Mouse (Mus musculus) embryonic facial prominence, embryonic 11.5 days (tissue): ENCODE measurements at regions not wholly inside any gene's neighbourhood (a gene's known extent, or its start where the extent isn't known, plus 50 kb on each side); places are given as distances from the start of the nearest gene placed in this dataset.

Experiments used
- ATAC-seq: fragments of 200-750 bp; cut with Nextera tagmentation; replicated peaks from 2 replicates; pipeline ENCODE4 v1.8.0; 2017; ENCODE audit warnings: low read depth; ENCODE audit not compliant: insufficient number of reproducible peaks, low FRiP score, low TSS enrichment
- DNase-seq: peaks from one replicate; pipeline ENCODE4 v3.0.0-alpha.2; 2015; ENCODE audit warnings: low spot score
- H3K27ac ChIP-seq: fragments of 300-500 bp; sonication (generic); replicated peaks from 2 replicates; pipeline ENCODE4 v1.5.1; 2014; ENCODE audit warnings: mild to moderate bottlenecking, low read depth, low read length, control low read depth
- H3K27me3 ChIP-seq: fragments of 300-500 bp; sonication (generic); 2 replicates; pipeline ENCODE4 v1.6.1; 2014; ENCODE audit warnings: mild to moderate bottlenecking, low read length, moderate library complexity, mixed read lengths; ENCODE audit not compliant: control insufficient read depth, insufficient read depth
- H3K36me3 ChIP-seq: fragments of 300-500 bp; sonication (generic); replicated peaks from 2 replicates; pipeline ENCODE4 v1.6.1; 2014; ENCODE audit warnings: low read depth, mild to moderate bottlenecking, low read length, moderate library complexity, mixed read lengths; ENCODE audit not compliant: control insufficient read depth, insufficient read depth
- H3K4me1 ChIP-seq: fragments of 300-500 bp; sonication (generic); 2 replicates; pipeline ENCODE4 v1.6.1; 2014; ENCODE audit warnings: low read length, mixed read lengths; ENCODE audit not compliant: control insufficient read depth, insufficient read depth
- H3K4me2 ChIP-seq: fragments of 300-500 bp; sonication (generic); 2 replicates; pipeline ENCODE4 v1.6.1; 2014; ENCODE audit warnings: low read depth, mild to moderate bottlenecking, control low read depth, low read length, moderate library complexity
- H3K4me3 ChIP-seq: fragments of 300-500 bp; sonication (generic); 2 replicates; pipeline ENCODE4 v1.5.1; 2014; ENCODE audit warnings: low read depth, low read length, control low read depth
- H3K9ac ChIP-seq: fragments of 300-500 bp; sonication (generic); replicated peaks from 2 replicates; pipeline ENCODE4 v1.6.1; 2014; ENCODE audit warnings: mild to moderate bottlenecking, control low read depth, low read length
- H3K9me3 ChIP-seq: fragments of 300-500 bp; sonication (generic); replicated peaks from 2 replicates; pipeline ENCODE4 v1.6.1; 2016; ENCODE audit warnings: mild to moderate bottlenecking, low read length, inconsistent platforms, mixed read lengths; ENCODE audit not compliant: control insufficient read depth
- WGBS: fragments of 180-500 bp; shearing (Covaris S2); extraction: QIAGEN DNeasy Blood & Tissue Kit; methylation state at CpG from one replicate; pipeline ENCODE4 v1.1.7; 2014; 5-methylcytosine and 5-hydroxymethylcytosine counted together

- ATAC-seq (no peak), DNase-seq (no peak)
- 45% methylated on average over 6 of the region's 6 CpGs for WGBS
- Histone ChIP-seq H3K4me1 (no peaks in the 10 kb centered on the region), H3K4me3 (no peak overlapping the region), H3K36me3 (no peaks in the 10 kb centered on the region), H3K4me2 (no peak overlapping the region), H3K27ac (no peak overlapping the region), H3K9me3 (no peaks in the 10 kb centered on the region), H3K27me3 (no peaks in the 10 kb centered on the region), H3K9ac (no peak overlapping the region)
Observed at GRCm38 (mm10) chr1:72085661-72086060, 126.4 kb downstream of the Mreg start.

- WGBS = 79% methylated on average over 3 of the region's 3 CpGs
- H3K9ac ChIP-seq = no peak overlapping the region
- no peaks in the 10 kb centered on the region for H3K27me3 ChIP-seq
- no peak overlapping the region for H3K27ac ChIP-seq
- ATAC-seq (no peak), DNase-seq (no peak)
- H3K36me3 ChIP-seq = no peaks in the 10 kb centered on the region
- no peaks in the 10 kb centered on the region for H3K4me1 ChIP-seq
- H3K9me3 ChIP-seq = no peaks in the 10 kb centered on the region
- no peak overlapping the region for H3K4me3 ChIP-seq
- H3K4me2 ChIP-seq = no peak overlapping the region
Observed at GRCm38 (mm10) chr1:72084219-72084618, 127.9 kb downstream of the Mreg start.

GRCm38 (mm10) chr1:72082366-72082765 lies 129.7 kb downstream of the Mreg start:
- no peak overlapping the region for H3K4me3 ChIP-seq
- WGBS = 78% methylated on average over 4 of the region's 4 CpGs
- DNase-seq = no peak
- no peaks in the 10 kb centered on the region for H3K9me3 ChIP-seq
- no peaks in the 10 kb centered on the region for H3K27me3 ChIP-seq
- no peaks in the 10 kb centered on the region for H3K4me1 ChIP-seq
- H3K27ac ChIP-seq = no peak overlapping the region
- H3K9ac ChIP-seq = no peak overlapping the region
- no peak overlapping the region for H3K4me2 ChIP-seq
- ATAC-seq = no peak
- no peaks in the 10 kb centered on the region for H3K36me3 ChIP-seq

GRCm38 (mm10) chr1:72081811-72082210 lies 130.3 kb downstream of the Mreg start:
- no peak for DNase-seq
- H3K9ac ChIP-seq = no peak overlapping the region
- no peaks in the 10 kb centered on the region for H3K27me3 ChIP-seq
- 83% methylated on average over 5 of the region's 5 CpGs for WGBS
- ATAC-seq = no peak
- no peak overlapping the region for H3K4me2 ChIP-seq
- no peaks in the 10 kb centered on the region for H3K4me1 ChIP-seq
- H3K27ac ChIP-seq = no peak overlapping the region
- no peaks in the 10 kb centered on the region for H3K36me3 ChIP-seq
- no peaks in the 10 kb centered on the region for H3K9me3 ChIP-seq
- H3K4me3 ChIP-seq = no peak overlapping the region

GRCm38 (mm10) chr1:72078926-72079550 lies 133.1 kb downstream of the Mreg start:
- no peak for ATAC-seq
- 94% methylated on average over 7 of the region's 7 CpGs for WGBS
- Histone ChIP-seq H3K4me3 (no peak overlapping the region), H3K4me2 (no peak overlapping the region), H3K9me3 (no peaks in the 10 kb centered on the region), H3K27me3 (no peaks in the 10 kb centered on the region), H3K27ac (no peak overlapping the region), H3K36me3 (no peaks in the 10 kb centered on the region), H3K4me1 (no peaks in the 10 kb centered on the region), H3K9ac (no peak overlapping the region)
- DNase-seq = no peak

GRCm38 (mm10) chr1:72076341-72076740 lies 135.8 kb downstream of the Mreg start:
- H3K4me1 ChIP-seq = no peaks in the 10 kb centered on the region
- no peaks in the 10 kb centered on the region for H3K36me3 ChIP-seq
- no peaks in the 10 kb centered on the region for H3K27me3 ChIP-seq
- H3K4me2 ChIP-seq = no peak overlapping the region
- no peaks in the 10 kb centered on the region for H3K9me3 ChIP-seq
- WGBS = 63% methylated on average over 1 of the region's 1 CpGs
- H3K9ac ChIP-seq = no peak overlapping the region
- DNase-seq = no peak
- no peak for ATAC-seq
- H3K27ac ChIP-seq = no peak overlapping the region
- H3K4me3 ChIP-seq = no peak overlapping the region

- WGBS = 90% methylated on average over 2 of the region's 2 CpGs
Observed at GRCm38 (mm10) chr1:72075464-72075863, 136.6 kb downstream of the Mreg start.

GRCm38 (mm10) chr1:72073245-72073644 lies 138.9 kb downstream of the Mreg start:
- ATAC-seq (no peak), DNase-seq (no peak)
- WGBS = 91% methylated on average over 4 of the region's 4 CpGs
- Histone ChIP-seq H3K27ac (no peak overlapping the region), H3K4me2 (no peak overlapping the region), H3K27me3 (no peaks in the 10 kb centered on the region), H3K4me1 (no peaks in the 10 kb centered on the region), H3K9ac (no peak overlapping the region), H3K36me3 (no peaks in the 10 kb centered on the region), H3K9me3 (no peaks in the 10 kb centered on the region), H3K4me3 (no peak overlapping the region)

More at GRCm38 (mm10) chr1:72075464-72075863, 136.6 kb downstream of the Mreg start:
- Histone ChIP-seq H3K4me3 (no peak overlapping the region), H3K27me3 (no peaks in the 10 kb centered on the region), H3K4me2 (no peak overlapping the region), H3K27ac (no peak overlapping the region), H3K9ac (no peak overlapping the region), H3K4me1 (no peaks in the 10 kb centered on the region), H3K9me3 (no peaks in the 10 kb centered on the region), H3K36me3 (no peaks in the 10 kb centered on the region)
- ATAC-seq (no peak), DNase-seq (no peak)
